Mouse (Mus musculus): ENCODE results near the gene Pdpr. TPM values are rescaled to one million over a fixed set of nuclear protein-coding genes. Genes with fewer than 3 reads are reported as not detected.
"Not testable (repeated sequence)": the region's sequence is repeated elsewhere in the genome, so short reads cannot be mapped to it uniquely, and the experiment has no call there.

Gene Pdpr
- 3.0 and 10.6 TPM in 2 replicates for polyA plus RNA-seq (2012; rRNA removed)

GRCm38 (mm10) chr8:111093865-111094718 is at the start of gene Pdpr:
Gene Pdpr, plus strand, starts transcription at chr8:111094630.
- 7% methylated on average over 55 of the region's 72 CpGs for WGBS
- DNase-seq (ENCODE audit: low read depth, low spot score) = peak; percentile 52

GRCm38 (mm10) chr8:111048694-111049093 is 45.7 kb upstream of the Pdpr start:
- DNase-seq (ENCODE audit: low read depth, low spot score) = no peak
- WGBS = 95% methylated on average over 2 of the region's 2 CpGs

- DNase-seq (ENCODE audit: low read depth, low spot score) = no peak
- 96% methylated on average over 7 of the region's 7 CpGs for whole genome bisulfite sequencing
These were observed 45.3 kb upstream of the Pdpr start for GRCm38 (mm10) chr8:111049106-111049505.

GRCm38 (mm10) chr8:111053827-111054518 is 40.5 kb upstream of the Pdpr start:
- WGBS = 89% methylated on average over 12 of the region's 12 CpGs

GRCm38 (mm10) chr8:111055031-111055634 is 39.3 kb upstream of the Pdpr start:
- no peak for DNase-seq (ENCODE audit: low read depth, low spot score)
- WGBS = 89% methylated on average over 17 of the region's 17 CpGs

More at GRCm38 (mm10) chr8:111053827-111054518, 40.5 kb upstream of the Pdpr start:
- no peak for DNase-seq (ENCODE audit: low read depth, low spot score)

GRCm38 (mm10) chr8:111055661-111056060 is 38.8 kb upstream of the Pdpr start:
- DNase-seq (ENCODE audit: low read depth, low spot score) = no peak
- WGBS = 67% methylated on average over 2 of the region's 2 CpGs

GRCm38 (mm10) chr8:111056158-111056663 is 38.2 kb upstream of the Pdpr start, which contains the start of gene Exosc6:
Gene Exosc6, plus strand, starts transcription at chr8:111056339.
- peak; percentile 87 for DNase-seq (ENCODE audit: low read depth, low spot score)
- under 1% methylated on average over 68 of the region's 68 CpGs for WGBS

- DNase-seq (ENCODE audit: low read depth, low spot score) = no peak
- WGBS = under 1% methylated on average over 63 of the region's 63 CpGs
These were observed 37.6 kb upstream of the Pdpr start for GRCm38 (mm10) chr8:111056691-111057293.

- DNase-seq (ENCODE audit: low read depth, low spot score) = peak; percentile 38
- WGBS = 33% methylated on average over 2 of the region's 2 CpGs
These were observed 35.4 kb upstream of the Pdpr start for GRCm38 (mm10) chr8:111058946-111059572.

- DNase-seq (ENCODE audit: low read depth, low spot score) = no peak
- 9% methylated on average over 14 of the region's 14 CpGs for WGBS
These were observed 32.8 kb upstream of the Pdpr start for GRCm38 (mm10) chr8:111061688-111062071.

- 4% methylated on average over 27 of the region's 27 CpGs for WGBS
- DNase-seq (ENCODE audit: low read depth, low spot score) = no peak
These were observed 32.2 kb upstream of the Pdpr start for GRCm38 (mm10) chr8:111062072-111062757.

GRCm38 (mm10) chr8:111062893-111063292 is 31.5 kb upstream of the Pdpr start:
- 63% methylated on average over 2 of the region's 2 CpGs for WGBS
- no peak for DNase-seq (ENCODE audit: low read depth, low spot score)

- no peak for DNase-seq (ENCODE audit: low read depth, low spot score)
- WGBS = 69% methylated on average over 4 of the region's 4 CpGs
These were observed 28.1 kb upstream of the Pdpr start for GRCm38 (mm10) chr8:111066308-111066707.

- WGBS = 44% methylated on average over 10 of the region's 10 CpGs
- no peak for DNase-seq (ENCODE audit: low read depth, low spot score)
These were observed 27.0 kb upstream of the Pdpr start for GRCm38 (mm10) chr8:111067439-111067838.

- WGBS = 92% methylated on average over 9 of the region's 9 CpGs
These were observed 25.8 kb upstream of the Pdpr start for GRCm38 (mm10) chr8:111068660-111069059.

GRCm38 (mm10) chr8:111075926-111076325 is 18.5 kb upstream of the Pdpr start:
- no peak for DNase-seq (ENCODE audit: low read depth, low spot score)

More at GRCm38 (mm10) chr8:111068660-111069059, 25.8 kb upstream of the Pdpr start:
- not testable (repeated sequence) for DNase-seq (ENCODE audit: low read depth, low spot score)

GRCm38 (mm10) chr8:111079461-111079860 is 15.0 kb upstream of the Pdpr start:
- WGBS = 43% methylated on average over 5 of the region's 5 CpGs
- no peak for DNase-seq (ENCODE audit: low read depth, low spot score)

More at GRCm38 (mm10) chr8:111075926-111076325, 18.5 kb upstream of the Pdpr start:
- WGBS = 85% methylated on average over 3 of the region's 3 CpGs

- WGBS = 20% methylated on average over 6 of the region's 6 CpGs
- peak; percentile 40 for DNase-seq (ENCODE audit: low read depth, low spot score)
These were observed 14.6 kb upstream of the Pdpr start for GRCm38 (mm10) chr8:111079861-111080271.

Data from large intestine, adult 2 months (tissue).